Mouse (Mus musculus) c-Kit-positive CD71-negative TER-119-negative erythroid progenitor cells, embryonic 14.5 days (primary cell): ENCODE measurements around the gene Spindoc.

ENCODE experiments used
- DNase-seq: peaks from one replicate; pipeline ENCODE4 v3.0.0-alpha.2; 2013; ENCODE audit warnings: low read depth

Gene Spindoc

GRCm38 (mm10) chr19:7335656-7336055 lies 47.1 kb downstream of the Spindoc start:
- DNase-seq = no peak

- DNase-seq = no peak
These were observed 48.7 kb downstream of the Spindoc start for GRCm38 (mm10) chr19:7334049-7334448.

- no peak for DNase-seq
These were observed 61.4 kb downstream of the Spindoc start for GRCm38 (mm10) chr19:7321391-7321790.

DNA sequence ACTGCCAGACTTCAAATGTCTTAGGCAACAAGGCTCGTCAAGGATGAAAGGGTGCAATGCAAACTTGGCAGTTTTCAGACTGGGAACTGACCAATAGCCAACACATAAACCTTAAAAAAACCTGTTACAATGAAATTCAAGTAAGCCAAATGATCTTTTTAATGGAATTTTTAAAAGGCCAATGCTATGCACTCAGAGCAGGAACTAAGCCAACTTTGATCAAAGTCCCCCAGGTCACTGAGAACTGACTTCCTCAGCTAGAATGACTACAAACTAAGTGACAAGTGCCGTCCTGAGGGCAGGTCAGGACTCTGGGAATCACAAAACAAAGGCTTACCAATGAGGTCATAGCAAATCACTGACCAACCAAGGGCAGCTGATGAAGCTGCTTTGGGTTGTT lies 62.6 kb downstream of the Spindoc start:
- DNase-seq = no peak

DNA sequence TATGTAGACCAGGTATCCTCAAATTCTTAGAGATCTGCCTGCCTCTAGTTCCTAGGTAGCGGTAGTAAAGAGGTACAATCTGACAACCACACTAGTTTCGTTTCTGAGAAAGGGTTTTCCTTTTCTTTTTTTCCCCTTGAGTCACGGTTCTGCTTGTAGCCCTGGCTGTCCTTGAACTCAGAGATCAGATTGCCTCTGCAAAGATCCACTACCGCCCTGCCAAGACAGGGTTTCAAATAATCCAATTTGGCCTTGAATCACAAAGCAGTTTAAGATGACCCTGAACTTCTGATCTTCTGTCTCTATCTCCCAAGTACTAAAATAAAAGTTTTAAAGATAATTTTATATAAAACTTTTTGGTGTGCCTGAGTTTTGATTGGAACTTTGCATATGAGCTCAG lies 65.1 kb downstream of the Spindoc start:
- DNase-seq = no peak

DNA sequence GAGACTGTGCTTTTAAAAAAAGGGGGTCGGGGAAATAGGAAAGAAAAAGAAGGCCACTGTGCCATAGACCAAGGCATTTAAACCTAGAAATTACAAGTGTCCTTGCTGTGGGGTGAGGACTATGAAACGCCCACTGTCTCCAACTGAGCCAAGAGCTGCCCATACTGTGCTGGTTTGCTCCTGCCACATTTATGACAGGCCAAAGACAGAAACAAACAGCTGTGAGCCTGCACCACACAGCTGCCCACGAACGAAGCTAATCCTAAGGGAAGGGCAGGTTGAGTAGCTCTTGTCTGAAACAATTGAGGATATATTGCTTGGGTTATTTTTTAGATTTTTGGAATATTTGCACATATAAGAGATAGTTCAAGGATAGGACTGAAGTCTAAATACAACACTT lies 66.0 kb downstream of the Spindoc start:
- no peak for DNase-seq

DNA sequence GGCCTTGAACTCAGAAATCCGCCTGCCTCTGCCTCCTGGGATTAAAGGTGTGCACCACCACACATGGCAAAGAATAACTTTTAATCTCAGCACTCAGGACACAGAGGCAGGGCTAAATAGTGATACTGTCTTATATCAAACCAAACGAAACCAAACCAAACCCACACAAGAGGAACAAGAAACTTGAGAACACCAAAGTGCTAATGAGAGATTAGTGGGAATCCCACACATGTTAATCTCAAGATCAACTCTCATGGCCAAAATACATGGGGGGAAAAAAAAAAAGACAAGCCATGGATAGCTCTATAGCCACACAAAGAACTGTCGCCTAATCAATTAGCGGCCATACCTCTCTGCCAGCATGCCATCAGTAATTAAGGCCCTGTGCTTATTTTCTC lies 67.2 kb downstream of the Spindoc start:
- DNase-seq = no peak

- no peak for DNase-seq
These were observed 67.7 kb downstream of the Spindoc start for GRCm38 (mm10) chr19:7314976-7315586.

DNA sequence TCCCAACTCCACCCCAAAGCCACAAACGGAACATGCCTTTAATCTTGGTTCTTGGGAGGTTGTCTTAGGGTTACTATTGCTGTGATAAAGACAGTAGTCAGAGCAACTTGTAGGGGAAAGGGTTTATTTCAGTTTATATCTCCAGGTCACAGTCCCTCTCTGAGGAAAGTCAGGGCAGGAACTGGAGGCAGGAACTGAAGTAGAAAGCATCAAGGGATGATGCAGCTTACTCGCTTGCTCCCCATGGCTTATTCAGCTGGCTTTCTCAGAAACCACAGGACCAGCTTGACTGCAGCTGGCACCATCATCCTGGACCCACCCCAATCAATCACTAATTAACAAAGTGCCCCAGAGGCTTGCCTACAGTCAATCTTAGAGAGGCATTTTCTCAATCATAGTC lies 69.1 kb downstream of the Spindoc start:
- no peak for DNase-seq

- no peak for DNase-seq
These were observed 71.5 kb downstream of the Spindoc start for GRCm38 (mm10) chr19:7311306-7311705.

DNA sequence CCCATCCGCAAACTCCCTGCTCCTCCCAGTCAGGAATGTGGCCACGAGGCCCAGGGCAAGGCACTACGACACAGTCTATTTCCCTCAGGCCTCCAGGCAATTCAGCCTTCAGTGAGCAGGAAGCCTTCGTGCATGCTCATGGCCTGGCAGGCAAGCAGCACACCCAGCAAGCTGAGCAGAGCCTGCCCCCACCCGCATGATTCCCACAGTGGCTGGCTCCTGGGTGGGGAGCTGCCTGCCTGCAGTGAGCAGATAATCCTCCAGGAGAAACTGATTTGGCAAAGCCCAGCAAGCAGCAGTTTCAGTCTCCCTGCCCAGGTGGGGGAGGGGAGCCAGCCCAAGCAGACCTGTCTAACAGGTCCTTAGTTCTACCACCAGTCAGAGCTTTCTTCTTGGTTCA lies 72.1 kb downstream of the Spindoc start:
- no peak for DNase-seq

- no peak for DNase-seq
These were observed 73.0 kb downstream of the Spindoc start for GRCm38 (mm10) chr19:7309738-7310330.

- DNase-seq = no peak
These were observed 74.6 kb downstream of the Spindoc start for GRCm38 (mm10) chr19:7307995-7308770.

DNA sequence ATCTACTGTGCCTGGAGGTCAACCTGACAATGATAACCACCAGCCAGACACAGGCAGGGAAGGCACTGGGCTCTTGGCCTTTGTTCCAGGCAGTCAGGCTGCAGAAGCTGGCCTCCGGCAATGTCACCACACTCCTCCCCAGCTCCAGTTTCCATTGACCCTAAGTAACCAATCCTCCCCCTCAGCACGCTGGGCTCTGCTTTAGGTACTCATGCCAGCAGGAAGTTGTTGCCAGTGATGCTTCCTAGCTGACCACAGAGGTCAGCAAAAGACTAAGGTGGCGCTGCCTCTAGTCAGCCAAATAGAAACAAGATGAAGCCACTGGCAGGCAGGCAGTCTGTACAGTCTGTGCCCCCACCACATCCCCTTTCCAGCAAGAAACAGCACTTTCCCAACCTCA lies 75.8 kb downstream of the Spindoc start:
- no peak for DNase-seq

DNA sequence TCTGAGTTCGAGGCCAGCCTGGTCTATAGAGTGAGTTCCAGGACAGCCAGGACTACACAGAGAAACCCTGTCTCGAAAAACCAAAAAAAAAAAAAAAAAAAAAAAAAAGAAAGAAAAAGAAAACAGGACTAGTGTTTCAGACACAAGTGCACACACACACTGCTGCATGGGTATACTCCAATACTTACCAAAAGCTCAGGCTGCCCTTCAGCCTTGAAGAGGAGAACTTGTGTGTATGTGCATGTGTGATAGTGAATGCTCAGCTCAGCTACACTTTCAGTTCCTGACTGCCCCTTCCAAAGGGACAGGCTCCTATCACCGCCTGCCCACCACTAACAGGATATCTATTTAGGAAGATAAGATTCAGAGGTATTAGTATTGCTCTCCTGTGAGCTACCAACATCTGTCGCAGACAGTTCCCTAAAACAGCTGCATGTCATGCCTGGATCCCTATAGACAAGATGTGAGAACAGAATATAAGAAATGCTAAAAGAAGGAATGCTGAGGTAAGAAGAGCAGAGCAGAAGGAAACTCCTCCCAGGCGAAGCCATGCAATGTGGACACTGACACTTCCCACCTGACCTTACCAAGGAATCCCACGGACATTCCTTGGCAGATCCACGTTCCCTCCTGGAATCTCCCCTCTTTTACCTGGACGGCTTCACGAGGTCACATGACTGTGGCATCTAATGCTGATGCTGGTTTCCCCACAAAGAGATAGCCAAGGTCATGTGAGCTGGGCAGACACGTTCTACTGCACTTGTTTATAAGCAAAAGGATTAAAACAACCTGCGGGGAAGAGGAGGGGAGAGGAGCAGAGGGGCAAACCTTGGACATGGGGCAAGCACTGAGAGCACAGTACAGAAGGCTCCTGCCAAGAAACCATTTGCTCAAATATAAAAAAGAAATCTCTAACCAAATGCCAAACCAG lies 77.1 kb downstream of the Spindoc start:
- DNase-seq = no peak

- DNase-seq = no peak
These were observed 78.0 kb downstream of the Spindoc start for GRCm38 (mm10) chr19:7304801-7305200.
